Mouse (Mus musculus): ENCODE results near the gene BC048403. TPM values are rescaled to one million over a fixed set of nuclear protein-coding genes. Genes with fewer than 3 reads are reported as not detected.

BC048403 gene
- total RNA-seq, 2 experiments from 2014 or later, result 3.7 to 10.9 TPM

DNA sequence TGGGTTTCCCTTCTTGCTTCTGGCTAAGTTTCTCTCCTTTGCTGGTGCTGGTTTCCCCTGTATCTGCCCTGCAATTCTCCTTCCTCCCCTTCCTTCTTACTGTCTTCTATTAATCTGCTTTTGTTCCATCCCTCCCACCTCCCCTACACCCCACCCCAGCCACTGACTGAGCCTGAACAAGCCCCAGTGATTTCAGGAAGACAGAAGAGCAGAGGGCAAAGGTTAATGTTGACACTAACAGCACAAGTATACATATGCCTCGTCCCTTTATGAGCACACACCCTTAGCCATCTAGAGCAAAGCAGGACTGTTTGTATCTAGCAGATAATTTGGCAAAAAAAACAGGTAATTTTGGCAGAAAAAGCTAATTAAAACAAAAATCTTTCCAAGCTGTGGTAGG lies 16.1 kb downstream of the BC048403 start:
- no peak for ATAC-seq (replicated peaks; ENCODE audit: poor library complexity)

DNA sequence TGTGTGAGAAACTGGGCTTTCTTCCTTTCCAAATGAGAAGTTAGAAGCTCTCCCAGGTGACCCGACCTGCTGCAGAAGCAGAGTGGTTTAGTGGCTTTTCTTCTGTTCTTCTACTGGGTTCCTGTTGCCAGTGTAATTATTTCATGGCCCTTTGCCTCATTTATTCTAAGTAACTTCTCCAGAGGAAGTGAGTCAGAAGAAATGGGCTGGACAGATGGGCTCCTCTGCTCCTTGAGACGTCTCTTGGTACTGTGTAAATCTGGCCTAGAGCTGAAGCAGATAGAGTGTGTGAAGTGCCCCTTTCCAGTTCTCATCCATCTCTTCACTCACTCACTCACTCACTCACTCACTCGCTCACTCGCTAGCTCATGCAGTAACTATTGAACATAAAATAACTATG lies 16.9 kb downstream of the BC048403 start:
- ATAC-seq (replicated peaks; ENCODE audit: poor library complexity), result 0 out of 2 replicates have a peak, but pooled peaks have one; percentile 4

DNA sequence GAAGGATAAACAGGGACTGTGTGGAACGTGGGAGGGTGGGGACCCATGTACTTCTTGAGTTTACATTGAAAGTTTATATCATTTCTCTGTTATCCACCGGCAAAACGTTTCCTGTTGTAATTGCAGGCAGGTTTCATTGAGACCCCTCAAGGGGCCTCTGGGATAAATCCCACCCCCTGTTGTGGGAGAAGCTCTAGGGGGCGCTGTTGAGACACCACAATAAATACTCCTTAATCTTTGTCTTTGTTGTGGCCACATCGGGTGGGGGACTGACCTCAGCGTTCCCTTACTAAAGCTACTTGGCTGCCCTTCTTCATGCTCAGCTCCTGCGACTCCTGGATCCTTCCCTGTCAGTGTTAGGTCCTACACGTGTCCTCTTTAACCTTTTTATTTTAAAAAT lies 19.4 kb downstream of the BC048403 start:
- ATAC-seq (replicated peaks; ENCODE audit: poor library complexity), result 0 out of 2 replicates have a peak, but pooled peaks have one; percentile 29

- ATAC-seq (replicated peaks; ENCODE audit: poor library complexity), result no peak
Measured at GRCm38 (mm10) chr10:121762141-121762540, 22.4 kb downstream of the BC048403 start.

DNA sequence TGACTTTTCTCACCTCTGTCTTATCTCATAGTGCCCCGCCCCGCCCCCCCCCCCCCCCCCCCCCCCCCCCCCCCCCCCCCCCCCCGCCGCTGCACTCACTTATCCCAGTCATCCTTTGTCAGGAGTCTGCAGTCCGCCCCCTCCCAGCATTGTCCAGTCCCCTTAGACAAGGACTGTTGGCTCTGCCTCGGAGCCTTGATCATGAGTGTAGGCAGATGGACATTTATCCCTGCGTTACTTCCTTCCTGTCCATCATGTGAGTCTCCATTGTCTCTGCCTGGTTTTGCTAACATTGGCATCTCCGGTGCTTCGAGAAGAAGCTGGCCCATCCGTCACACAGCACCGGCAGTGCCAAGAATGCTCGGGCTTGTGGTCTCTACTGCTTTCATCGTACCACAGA lies 23.5 kb downstream of the BC048403 start:
- ATAC-seq (replicated peaks; ENCODE audit: poor library complexity), result no peak

DNA sequence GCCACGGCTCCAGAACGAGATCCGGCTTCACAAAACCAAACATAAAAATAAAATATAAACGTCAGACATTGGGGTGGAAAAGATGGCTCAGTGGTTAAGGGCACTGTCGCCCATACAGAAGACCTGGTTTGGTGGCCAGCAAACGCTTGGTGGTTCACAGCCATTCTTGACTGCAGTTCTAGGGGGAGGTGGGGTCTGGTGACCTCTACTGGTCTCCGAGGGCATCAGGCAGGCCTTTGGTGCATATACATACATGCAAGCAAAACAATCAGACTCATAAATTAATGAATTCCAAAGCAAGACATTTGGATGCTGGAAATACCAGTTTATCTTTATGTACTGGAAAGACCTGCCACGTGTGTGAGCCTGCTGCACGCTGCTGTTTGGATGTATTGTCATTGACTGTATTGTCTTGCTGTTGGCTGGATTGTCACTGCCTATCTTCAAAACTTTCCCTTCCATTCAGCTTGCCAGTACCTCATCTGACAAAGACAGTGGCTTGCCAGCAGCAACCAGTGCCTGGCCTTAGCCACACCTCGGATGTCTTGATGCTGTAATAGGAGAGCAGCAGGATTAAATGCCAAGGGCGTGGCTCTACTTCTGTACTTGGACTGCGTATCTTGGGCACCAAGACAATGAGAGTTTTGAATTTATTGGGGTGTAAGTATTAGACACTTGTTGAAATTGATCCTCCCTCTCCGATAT lies 24.9 kb downstream of the BC048403 start:
- ATAC-seq (replicated peaks; ENCODE audit: poor library complexity), result peak; percentile 66

GRCm38 (mm10) chr10:121765174-121766057 lies 25.7 kb downstream of the BC048403 start:
- ATAC-seq (replicated peaks; ENCODE audit: poor library complexity), result no peak

DNA sequence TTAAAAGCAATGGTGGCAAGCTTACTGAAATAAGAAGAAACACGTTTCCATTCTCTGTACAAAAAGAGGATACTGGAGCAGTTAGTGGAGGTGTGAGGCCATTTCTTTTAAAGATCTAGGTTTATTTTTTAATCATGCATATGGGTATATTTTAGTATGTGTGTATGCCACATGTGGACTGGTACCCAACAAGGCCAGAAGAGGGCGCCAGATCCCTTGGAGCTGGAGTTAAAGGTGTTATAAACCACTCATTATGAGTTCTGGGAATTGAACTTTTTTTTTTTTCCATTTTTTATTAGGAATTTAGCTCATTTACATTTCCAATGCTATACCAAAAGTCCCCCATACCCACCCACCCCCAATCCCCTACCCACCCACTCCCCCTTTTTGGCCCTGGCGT lies 27.6 kb downstream of the BC048403 start:
- 0 out of 2 replicates have a peak, but pooled peaks have one; percentile 37 for ATAC-seq (replicated peaks; ENCODE audit: poor library complexity)

DNA sequence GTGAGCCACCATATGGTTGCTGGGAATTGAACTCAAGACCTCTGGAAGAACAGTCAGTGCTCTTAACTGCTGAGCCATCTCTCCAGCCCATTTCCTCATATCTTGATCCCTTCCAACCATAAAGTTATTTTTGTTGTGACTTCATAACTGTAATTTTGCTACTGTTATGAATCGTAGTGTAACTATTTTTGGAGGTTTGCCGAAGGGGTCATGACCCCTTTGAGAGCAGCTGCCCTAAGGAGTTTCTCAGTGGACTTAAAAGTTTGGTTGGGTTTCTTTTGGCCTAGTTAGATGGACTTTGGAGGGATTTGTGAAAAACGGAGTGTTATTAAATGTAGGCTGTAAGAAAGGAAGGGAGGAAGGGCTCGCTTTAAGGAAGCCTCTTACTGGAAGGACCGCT lies 30.0 kb downstream of the BC048403 start:
- no peak for ATAC-seq (replicated peaks; ENCODE audit: poor library complexity)

DNA sequence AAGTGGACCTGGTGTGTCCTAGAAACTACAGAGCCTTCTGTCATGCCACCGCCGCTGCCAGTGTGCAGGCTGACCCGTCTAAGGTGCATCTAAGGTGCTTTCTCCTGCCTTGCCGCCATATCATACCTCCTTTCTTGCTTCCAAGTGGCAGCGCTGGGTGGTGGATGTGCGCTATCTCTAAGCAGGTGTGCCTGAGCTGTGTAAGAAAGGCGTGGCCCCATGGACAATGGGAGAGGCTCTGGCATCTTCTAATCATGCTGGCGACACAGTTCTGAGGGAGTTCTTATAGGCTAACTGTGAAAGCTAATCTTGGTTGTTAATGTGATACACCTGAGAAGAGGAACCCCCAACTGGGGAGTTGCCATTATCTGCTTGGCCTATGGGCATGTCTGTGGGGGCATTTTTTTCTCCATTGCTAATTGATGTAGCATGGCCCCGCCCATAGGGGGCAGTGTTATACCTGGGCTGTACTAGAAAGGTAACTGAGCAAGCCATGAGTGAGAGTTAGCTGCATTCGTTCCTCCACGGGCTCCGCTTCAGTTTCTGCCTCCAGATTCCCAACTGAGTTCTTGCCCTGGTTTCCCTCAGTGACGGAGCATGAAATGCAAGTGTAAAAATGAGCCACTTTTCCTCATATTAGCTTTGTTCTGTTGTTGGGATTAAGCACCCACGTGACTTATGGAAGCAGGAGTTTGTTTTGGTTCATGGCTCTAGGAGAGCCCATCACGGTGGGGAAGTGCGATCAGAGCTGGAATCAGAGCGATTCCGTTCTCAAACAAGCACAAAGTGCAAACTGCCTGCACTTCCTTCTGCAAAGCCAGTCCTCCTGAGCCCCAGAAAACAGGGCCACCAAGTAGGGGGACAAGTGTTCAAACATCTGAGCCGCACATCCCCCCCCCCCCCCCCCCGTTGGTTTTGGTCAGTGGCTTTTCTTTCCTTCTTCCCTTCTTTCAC lies 31.2 kb downstream of the BC048403 start:
- peak; percentile 82 for ATAC-seq (replicated peaks; ENCODE audit: poor library complexity)

- no peak for ATAC-seq (replicated peaks; ENCODE audit: poor library complexity)
Measured at GRCm38 (mm10) chr10:121773813-121774212, 34.1 kb downstream of the BC048403 start.

DNA sequence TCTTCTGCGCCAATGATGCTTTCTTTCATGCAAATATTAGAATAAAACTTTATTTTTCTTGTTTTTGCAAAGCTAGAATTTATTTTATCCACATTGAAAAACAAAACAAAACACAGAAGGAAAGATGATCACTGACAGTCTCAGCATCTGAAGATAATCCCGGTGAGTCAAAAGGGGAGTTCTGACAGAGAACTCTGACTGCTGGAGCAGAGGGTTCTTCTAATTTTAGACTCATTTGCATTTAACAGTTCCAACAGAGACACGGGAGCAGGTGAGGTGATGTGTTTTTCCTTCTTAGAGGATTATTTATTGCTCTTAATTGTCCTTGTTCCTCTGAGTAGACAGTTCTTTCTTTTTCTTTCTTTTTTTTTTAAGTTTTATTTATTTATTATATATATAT lies 36.3 kb downstream of the BC048403 start:
- ATAC-seq (replicated peaks; ENCODE audit: poor library complexity), result no peak

DNA sequence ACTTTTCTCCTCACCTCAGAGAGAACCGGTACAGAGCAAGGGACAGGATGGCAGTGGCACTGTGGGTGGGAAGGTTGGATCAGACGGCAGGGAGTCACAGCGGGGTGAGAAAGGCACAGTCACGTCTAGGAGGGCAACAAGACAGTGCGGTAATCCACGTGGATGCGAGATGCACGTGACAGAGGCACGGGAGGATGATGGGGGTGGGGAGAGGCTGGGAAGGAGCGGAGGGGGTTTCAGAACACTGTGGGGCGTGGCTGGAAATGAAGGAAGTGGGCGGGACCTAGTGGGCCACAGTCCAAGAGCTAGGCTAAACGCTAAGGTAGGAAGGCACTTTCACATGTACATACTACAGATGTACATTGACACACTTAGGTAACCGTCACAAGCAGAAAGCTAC lies 41.4 kb downstream of the BC048403 start:
- peak; percentile 83 for ATAC-seq (replicated peaks; ENCODE audit: poor library complexity)

GRCm38 (mm10) chr10:121788536-121788935 lies 48.8 kb downstream of the BC048403 start:
- no peak for ATAC-seq (replicated peaks; ENCODE audit: poor library complexity)

DNA sequence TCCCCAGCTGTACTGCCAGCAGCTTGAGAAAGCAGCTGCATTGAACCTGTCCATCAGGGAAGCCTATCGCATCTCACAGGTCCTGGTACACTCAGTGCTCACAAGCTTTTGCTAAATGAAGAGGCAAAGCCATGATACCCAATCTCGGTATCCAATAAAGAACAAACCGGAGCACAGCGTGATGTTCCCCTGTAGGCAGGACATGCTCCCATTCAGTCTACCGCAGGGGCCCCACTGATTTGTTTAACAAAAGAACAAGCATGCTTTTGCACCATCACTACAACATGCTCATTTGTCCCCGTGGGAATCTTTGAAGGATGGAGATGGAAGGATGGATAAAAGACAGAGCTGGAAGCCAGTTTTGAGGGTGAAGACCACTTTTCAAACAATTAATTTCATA lies 50.3 kb downstream of the BC048403 start:
- no peak for ATAC-seq (replicated peaks; ENCODE audit: poor library complexity)

DNA sequence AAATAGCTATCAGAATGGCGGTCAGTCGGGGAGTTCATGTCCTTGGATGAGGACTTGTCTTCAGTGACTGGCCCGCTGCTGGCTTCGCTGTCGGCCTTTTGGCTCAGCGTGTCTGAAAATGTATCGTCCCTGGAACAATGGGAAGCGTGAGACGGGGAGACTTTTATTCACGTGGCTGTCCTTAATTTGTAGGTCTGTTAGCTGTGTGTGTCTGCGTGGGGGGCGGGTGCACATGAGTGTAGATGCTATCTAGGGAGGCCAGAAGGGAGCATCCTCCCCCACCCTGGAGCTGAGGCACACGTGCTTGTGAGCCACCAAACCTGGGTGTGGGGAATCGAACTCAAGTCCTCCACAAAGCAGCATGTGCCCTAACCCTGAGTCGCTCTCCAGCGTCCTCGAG lies 52.9 kb downstream of the BC048403 start:
- ATAC-seq (replicated peaks; ENCODE audit: poor library complexity), result no peak

- ATAC-seq (replicated peaks; ENCODE audit: poor library complexity), result no peak
Measured at GRCm38 (mm10) chr10:121794486-121794885, 54.7 kb downstream of the BC048403 start.

DNA sequence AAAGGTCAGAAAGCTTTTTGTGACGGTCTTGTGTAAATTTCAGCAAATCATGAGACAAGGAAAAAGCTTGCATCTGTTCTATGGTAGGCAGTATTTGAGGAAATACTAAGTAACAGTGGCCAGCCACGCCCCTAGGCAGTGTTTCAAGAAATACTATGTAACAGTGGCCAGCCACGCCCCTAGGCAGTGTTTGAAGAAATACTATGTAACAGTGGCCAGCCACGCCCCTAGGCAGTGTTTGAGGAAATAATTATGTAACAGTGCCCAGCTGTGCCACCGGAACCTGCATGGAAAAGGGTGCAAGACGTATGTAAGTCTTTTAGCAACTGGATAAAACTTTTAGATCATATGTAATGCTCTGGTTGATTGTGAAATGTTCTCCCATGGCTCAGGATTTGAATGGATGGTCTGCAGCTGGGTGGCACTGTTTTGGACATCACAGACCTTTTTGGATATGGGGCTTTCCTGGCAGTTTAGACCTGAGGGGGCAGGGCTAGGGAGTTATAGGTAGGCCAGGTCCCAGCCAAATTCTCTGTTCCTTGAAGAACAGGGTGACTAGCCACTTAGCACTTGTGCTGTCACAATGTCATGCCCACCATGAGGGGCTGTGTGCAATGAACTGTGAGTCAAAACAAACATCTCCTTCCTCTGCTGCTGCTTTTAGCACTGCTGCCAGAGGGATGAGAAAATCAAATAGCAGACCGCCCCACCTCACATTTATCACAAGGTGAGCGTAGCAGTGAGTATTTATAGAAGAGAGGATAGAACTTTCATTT lies 56.5 kb downstream of the BC048403 start:
- peak; percentile 98 for ATAC-seq (replicated peaks; ENCODE audit: poor library complexity)

- ATAC-seq (replicated peaks; ENCODE audit: poor library complexity), result no peak
Measured at GRCm38 (mm10) chr10:121800041-121800440, 60.3 kb downstream of the BC048403 start.

Data from megakaryocyte progenitor cell, adult 5-6 weeks (primary cell).